Mouse (Mus musculus) gastrocnemius, postnatal 10 days (tissue): ENCODE results near the gene Ppfia1. TPM values are rescaled to one million over a fixed set of nuclear protein-coding genes. Genes with fewer than 3 reads are reported as not detected.

Experiments used
- DNase-seq: peaks from one replicate; pipeline ENCODE4 v3.0.0; 2021; ENCODE audit warnings: mixed read lengths
- total RNA-seq, 2 experiments: library from RNA; stranded (reverse); gene quantifications; 2 replicates each; pipeline ENCODE4 v1.2.3; 2021

The Ppfia1 gene
- total RNA-seq, 2 experiments from 2014 or later = 34.2 to 36.4 TPM

GRCm38 (mm10) chr7:144427460-144427859, 126.1 kb downstream of the Ppfia1 start:
- no peak for DNase-seq

Other genes starting within 250 kb of the Ppfia1 start
- gene Cttn, start 82.7 kb downstream of the Ppfia1 start, total RNA-seq = 10 to 100 TPM; 55.7 to 62.8 TPM
- gene Fadd, start 28.7 kb upstream of the Ppfia1 start, total RNA-seq = 1 to 10 TPM; 4.9 to 5.9 TPM
- gene Ano1, start 198.2 kb upstream of the Ppfia1 start, total RNA-seq = 10 to 100 TPM in 1 of 2 experiments, 1 to 10 TPM in 1; 8.6 to 11.6 TPM